Mouse (Mus musculus): ENCODE data around the gene Nop10.
A peak's percentile ranks its signal among the peaks of the same experiment; 100 is the strongest.

GRCm38 (mm10) chr2:112262779-112263295 is 1.1 kb downstream of the Nop10 start:
- TF ChIP-seq CTCF (conservative IDR thresholded peaks at IDR 0.05; ENCODE audit: insufficient read depth, insufficient read length, low read depth, low read length), result 0 out of 2 replicates have a peak, but pooled peaks have one; percentile 8
- no peak for TF ChIP-seq POLR2A (IDR thresholded peaks at IDR 0.05; ENCODE audit: low read depth, low read length)
